Mouse (Mus musculus): ENCODE measurements around the gene Pkd1l1.

The Pkd1l1 gene

GRCm38 (mm10) chr11:8936431-8937110, 36.5 kb downstream of the Pkd1l1 start:
- DNase-seq (ENCODE audit: low spot score), result no peak

GRCm38 (mm10) chr11:8916081-8916671, 56.9 kb downstream of the Pkd1l1 start:
- DNase-seq (ENCODE audit: low spot score), result no peak

GRCm38 (mm10) chr11:8882793-8883192, 90.3 kb downstream of the Pkd1l1 start:
- DNase-seq (ENCODE audit: low spot score), result no peak

GRCm38 (mm10) chr11:8881521-8881920, 91.5 kb downstream of the Pkd1l1 start:
- DNase-seq (ENCODE audit: low spot score), result no peak

- no peak for DNase-seq (ENCODE audit: low spot score)
These were observed 103.0 kb downstream of the Pkd1l1 start for GRCm38 (mm10) chr11:8870115-8870514.

DNA sequence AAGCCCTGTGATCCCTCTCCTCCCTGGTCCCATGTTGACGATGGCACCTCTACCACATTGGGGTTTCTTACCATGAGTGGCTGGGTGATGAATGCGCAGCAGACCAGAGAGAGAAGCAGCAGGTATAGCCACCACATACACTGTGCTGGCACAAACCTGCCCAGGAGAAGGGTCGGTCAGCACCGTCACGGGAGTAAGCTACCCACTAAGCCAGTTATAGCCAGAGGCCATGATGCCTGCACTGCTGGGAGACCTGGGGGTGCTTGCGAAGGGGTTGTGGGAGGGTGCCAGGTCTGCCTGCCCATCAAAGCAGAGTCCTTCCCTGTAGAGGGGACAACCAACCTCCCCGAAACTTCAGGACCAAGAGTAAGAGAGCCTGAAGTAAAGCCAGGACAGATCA, 107.0 kb downstream of the Pkd1l1 start:
- DNase-seq (ENCODE audit: low spot score), result no peak

DNA sequence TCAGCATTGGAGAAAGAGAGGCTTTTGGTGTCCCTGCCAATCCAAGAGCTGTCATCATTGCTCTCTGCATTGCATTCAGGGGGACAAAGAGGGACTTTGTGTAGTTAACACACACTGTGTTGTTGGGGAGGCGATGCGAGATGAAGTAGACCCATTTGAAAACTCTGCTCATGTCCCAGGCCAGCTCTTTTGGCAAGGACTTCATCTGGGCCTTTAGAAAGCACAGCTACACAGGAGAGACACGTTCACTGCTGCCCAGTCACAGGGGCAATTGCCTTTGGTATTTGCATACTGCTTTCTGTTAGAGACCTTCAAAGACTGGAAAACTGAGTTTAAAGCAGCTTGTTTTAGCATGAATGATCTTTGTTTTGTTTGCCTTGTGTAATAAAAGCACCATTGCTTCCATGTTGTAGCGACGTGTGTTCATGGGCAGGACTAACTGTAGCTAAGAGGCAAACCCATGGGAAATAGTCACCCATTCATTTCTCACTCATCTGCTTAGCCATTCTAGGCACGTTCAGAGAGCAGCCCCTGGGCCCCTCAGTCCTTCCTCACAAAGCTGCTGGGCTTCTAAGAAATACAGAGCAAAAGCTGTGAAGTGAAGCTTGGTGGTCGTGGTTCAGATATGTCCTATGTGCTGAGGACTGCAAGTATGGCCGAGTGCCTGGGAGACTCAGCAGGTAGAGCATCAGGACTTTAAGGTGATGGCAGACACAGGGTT, 109.0 kb downstream of the Pkd1l1 start:
- DNase-seq (ENCODE audit: low spot score), result no peak

DNA sequence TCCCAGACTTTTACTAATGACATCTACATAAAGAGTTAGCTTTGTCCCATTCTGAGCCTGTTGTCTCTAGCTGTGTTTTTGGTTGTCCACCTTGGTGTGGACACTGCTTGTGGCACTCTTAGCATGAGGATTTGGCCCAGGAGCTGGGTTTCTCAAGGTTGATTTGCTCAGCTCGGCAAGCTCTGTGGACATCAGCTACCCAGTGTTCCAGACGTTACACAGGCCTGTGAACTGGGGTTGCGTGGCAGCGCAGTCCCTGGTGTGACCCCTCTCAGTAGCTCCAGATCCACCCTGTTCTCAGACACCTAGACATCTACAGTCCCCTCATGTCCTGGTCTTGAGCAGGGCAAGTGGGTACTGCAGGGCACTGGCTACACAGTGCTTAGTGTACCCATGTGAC, 110.6 kb downstream of the Pkd1l1 start:
- DNase-seq (ENCODE audit: low spot score), result no peak

- no peak for DNase-seq (ENCODE audit: low spot score)
These were observed 111.1 kb downstream of the Pkd1l1 start for GRCm38 (mm10) chr11:8861978-8862377.

DNA sequence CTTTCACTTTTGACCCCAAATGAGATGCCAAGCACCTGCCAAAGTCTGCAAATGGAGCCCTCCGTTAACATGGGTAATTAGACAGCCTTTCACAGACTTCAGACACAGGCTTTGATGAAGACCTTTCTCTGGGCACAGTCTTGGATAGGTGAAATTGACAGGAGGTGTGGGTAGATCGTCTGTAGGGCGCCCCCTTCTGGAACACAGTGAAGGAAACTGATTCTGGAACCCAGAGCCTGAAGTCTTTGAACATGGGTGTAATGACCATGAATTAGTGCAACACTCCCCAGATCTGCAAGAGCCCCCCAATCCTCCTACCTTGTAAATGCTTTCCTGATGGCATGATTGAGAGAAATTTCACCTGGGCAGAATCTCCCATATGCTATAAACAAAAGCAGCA, 112.2 kb downstream of the Pkd1l1 start:
- DNase-seq (ENCODE audit: low spot score), result no peak

DNA sequence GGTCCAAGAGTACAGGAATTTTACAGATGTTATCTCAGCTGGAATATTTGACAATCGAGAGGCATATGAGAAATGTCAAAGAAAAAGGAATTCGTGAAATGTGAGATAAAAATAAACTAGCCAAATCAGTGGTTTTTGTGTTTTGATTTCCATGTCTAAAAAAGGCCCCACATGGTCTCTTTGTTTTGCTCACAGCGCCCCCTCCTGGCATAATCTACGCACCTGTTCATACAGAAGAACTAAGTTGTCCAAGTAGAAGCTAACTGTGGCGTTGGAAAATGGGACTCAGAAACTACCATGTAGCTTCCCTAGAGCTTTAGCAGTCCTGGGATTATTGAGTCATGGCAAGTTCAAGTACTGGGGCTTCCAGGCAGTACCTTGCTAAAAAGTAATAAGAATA, 113.2 kb downstream of the Pkd1l1 start:
- DNase-seq (ENCODE audit: low spot score), result peak; percentile 76

GRCm38 (mm10) chr11:8859041-8859440, 114.0 kb downstream of the Pkd1l1 start:
- DNase-seq (ENCODE audit: low spot score), result no peak

DNA sequence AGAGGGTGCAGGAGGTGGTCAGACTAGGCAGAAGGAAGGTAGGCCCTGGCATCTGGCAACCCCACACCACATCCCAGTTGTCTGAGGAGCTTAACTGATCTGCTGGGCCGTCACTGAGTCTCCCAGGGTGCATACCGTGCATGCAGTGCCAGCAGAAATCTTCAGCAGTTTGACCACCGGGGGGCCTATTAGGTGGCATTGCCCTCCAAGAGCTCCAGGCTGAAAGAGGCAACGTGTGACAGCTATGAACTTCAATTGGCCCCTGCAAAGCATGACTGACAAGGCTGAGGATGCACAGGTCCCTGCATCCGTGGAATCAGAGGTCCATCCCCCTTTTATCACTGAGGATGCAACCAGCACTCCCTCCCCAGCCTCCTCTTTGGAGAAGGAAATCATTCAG, 116.9 kb downstream of the Pkd1l1 start:
- DNase-seq (ENCODE audit: low spot score), result no peak

- DNase-seq (ENCODE audit: low spot score), result no peak
These were observed 125.0 kb downstream of the Pkd1l1 start for GRCm38 (mm10) chr11:8848049-8848448.

DNA sequence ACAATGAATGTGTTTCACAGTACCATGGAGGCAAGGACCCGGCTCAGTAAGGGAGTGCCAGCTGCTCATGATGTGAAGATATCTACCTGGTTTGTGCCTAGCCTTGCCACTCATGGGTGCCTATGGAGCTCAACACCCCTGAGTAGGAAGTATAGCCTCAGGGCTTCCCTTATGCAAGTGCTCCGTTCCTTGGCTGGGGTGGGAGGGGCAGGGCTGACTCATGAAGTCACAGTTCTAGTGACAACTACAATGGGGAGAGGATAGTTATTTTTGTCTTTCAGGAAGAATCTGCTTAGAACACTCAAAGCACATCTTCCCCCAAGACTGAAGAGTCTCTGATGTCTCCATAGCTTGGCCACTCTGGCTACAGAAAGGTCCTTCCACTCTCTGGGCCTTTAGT, 125.4 kb downstream of the Pkd1l1 start:
- no peak for DNase-seq (ENCODE audit: low spot score)

DNA sequence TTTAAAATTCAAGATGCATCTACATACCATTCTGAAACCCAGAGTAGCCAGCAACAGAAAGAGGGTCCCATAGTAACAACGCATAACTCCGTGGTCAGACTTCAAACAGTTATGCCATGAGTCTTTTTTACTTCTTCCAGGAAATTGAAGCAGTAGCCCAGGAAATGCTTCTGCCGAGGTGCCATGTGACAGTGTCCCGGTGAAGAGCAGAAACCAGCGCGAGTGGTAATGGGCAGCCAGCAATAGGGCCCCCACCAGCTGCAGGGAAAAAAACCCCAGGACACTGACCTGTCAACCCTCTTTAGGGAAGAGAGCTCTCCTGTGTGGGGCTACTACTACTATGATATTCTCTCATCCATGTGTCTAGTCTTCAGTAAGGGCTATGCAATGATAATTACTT, 136.9 kb downstream of the Pkd1l1 start:
- no peak for DNase-seq (ENCODE audit: low spot score)

GRCm38 (mm10) chr11:8834121-8834520, 138.9 kb downstream of the Pkd1l1 start:
- no peak for DNase-seq (ENCODE audit: low spot score)

GRCm38 (mm10) chr11:8830551-8830950, 142.5 kb downstream of the Pkd1l1 start:
- DNase-seq (ENCODE audit: low spot score), result no peak

GRCm38 (mm10) chr11:8829561-8829960, 143.5 kb downstream of the Pkd1l1 start:
- no peak for DNase-seq (ENCODE audit: low spot score)

DNA sequence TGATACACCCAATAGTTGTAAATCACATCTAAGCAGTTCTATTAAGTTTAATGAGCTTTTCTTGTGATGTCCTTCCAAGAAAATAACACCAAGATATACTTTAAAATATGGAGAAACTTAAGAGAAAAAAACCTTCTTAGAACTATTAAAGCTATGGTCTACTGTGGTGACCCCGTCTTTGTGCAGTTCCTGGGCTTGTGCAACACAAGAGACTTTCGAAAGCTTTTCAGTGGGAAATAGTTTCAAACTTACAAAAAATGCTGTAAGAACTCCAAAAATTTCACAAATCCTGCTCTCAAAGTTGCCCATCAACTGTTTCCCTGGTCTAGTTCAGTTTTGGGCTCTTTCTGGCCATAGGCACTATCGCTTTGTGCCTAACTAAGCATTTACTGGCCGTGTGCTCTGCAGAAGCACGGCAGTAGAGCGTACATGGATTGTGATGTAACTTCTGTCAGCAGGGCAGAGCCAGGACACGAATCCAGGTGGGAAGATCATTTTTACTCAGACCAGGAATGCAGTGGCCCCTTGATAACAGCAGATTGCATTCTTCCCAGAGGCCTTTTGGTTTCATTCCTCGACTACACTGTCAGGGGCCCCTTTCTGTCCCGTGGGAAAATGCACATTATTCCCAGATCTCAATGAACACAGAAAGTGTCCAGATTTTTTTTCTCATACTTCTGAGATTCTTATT, 144.1 kb downstream of the Pkd1l1 start:
- DNase-seq (ENCODE audit: low spot score), result no peak

GRCm38 (mm10) chr11:8826609-8827008, 146.5 kb downstream of the Pkd1l1 start:
- no peak for DNase-seq (ENCODE audit: low spot score)

DNA sequence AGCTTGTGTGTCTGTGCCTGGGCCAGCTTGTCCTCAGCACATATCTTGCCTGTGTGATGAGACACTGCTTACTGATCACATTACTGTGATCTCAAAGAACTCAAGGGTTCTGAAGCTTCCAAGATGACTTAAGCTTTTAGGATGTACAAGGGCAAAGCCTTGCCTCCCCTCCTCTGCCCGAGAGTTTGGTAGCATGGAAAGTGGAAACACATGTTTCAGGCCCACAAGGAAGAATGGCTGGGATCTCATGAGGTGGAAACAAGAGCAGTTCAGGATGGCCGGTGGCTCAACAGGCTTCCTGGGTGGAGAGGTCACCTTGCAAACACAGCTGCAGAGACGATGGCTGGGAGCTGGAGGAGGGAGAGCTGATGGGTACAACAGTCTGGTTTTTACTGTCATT, 147.0 kb downstream of the Pkd1l1 start:
- DNase-seq (ENCODE audit: low spot score), result no peak

GRCm38 (mm10) chr11:8825413-8825812, 147.7 kb downstream of the Pkd1l1 start:
- no peak for DNase-seq (ENCODE audit: low spot score)

Data from ovary, postnatal 14 days (tissue).